Mouse (Mus musculus) brain, adult 10 weeks (tissue): ENCODE measurements around the gene Fgf7. TPM values are rescaled to one million over a fixed set of nuclear protein-coding genes. Genes with fewer than 3 reads are reported as not detected.

ENCODE experiments used
- polyA plus RNA-seq: library from polyadenylated mRNA; stranded (reverse); fragments of 350-450 nt; fragmentation: Illumina TruSeq; extraction: RNeasy Lipid Tissue Mini Kit (QIAGEN cat#74804); gene quantifications from one replicate; pipeline ENCODE4 v1.2.3, GENCODE M21; 2015; ENCODE audit warnings: low read depth, low replicate concordance

Gene Fgf7
- polyA plus RNA-seq, result 0.88 TPM

DNA sequence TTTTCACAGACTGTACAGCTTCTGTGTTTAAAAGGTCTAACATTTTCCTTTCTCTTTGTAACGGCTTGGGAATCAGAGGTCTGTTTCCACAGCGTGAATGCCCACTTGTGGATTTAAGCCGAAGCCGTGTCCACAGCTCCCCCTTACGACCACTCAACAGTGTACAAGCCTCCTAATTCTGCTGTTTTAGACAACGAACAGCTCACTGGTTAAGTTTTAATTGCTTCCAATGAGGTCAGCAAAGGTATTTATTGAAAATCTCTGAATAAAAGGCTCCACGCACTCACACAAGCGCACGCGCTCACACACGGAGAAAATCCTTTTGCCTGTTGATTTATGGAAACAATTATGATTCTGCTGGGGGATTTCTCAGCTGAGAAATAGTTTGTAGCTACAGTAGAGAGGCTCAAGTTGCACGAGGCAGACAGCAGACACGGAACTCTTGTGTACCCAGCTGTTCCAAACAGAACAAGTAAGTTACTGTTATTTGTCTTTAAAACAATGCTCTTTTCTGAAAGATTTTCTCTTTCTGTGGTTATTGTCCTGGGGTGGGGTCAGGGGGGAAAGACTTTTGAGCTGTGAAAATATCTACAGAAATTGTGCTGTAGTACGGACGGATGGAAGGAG is at the start of gene Fgf7:
Fgf7 (plus strand) TSS at position 280 of the 627 bp plus-strand sequence.

Other genes starting within 250 kb of the Fgf7 start
- 27.1 TPM for gene Galk2, start 175.5 kb upstream of the Fgf7 start, polyA plus RNA-seq
- 132 TPM for gene Cops2, start 175.5 kb upstream of the Fgf7 start, polyA plus RNA-seq
- not detected for gene Fam227b, start 117.3 kb downstream of the Fgf7 start, polyA plus RNA-seq
- 14.9 TPM for gene Dtwd1, start 117.5 kb downstream of the Fgf7 start, polyA plus RNA-seq
- not detected for gene Gm17555, start 180.4 kb downstream of the Fgf7 start, polyA plus RNA-seq